Mouse (Mus musculus) gastrocnemius, postnatal 25 days (tissue): ENCODE measurements around the gene Gpr101. TPM values are rescaled to one million over a fixed set of nuclear protein-coding genes. Genes with fewer than 3 reads are reported as not detected.

Source experiments
- DNase-seq: peaks from one replicate; pipeline ENCODE4 v3.0.0; 2022
- long read RNA-seq, 2 experiments: library from polyadenylated mRNA; stranded (forward); transcript quantifications; one replicate each; pipeline ENCODE4 v2.0.0; 2021
- total RNA-seq, 2 experiments: library from RNA; stranded (reverse); gene quantifications; 1 replicate in 1 of 2; 2 replicates in 1 of 2; pipeline ENCODE4 v1.2.3; 2021

The Gpr101 gene
- not detected for total RNA-seq
- long read RNA-seq, experiment 1: 0 reads
- long read RNA-seq, experiment 2: 0 reads

DNA sequence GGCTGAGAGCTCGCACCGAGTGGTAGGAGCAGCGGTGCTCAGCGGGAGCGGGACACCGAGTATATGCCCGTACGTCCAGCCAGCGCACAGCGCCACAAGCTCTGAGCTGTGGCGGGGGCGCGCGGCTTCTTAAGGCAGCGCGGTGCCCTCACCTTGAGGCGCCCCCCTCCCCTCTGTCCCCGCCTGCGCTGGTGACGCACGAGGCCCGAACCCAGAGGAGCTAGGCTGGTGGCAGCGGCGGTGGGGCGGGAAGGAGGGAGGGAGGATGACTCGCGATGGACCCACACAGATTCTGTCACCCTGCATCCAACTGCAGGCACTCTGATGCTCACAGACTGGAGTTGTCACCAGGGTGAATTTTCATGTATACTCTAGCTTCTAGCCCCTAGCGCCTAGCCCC lies at the start of gene Gpr101:
Gene Gpr101 (minus strand): TSS at position 124 of the 400 bp plus-strand sequence.
- no peak for DNase-seq

DNA sequence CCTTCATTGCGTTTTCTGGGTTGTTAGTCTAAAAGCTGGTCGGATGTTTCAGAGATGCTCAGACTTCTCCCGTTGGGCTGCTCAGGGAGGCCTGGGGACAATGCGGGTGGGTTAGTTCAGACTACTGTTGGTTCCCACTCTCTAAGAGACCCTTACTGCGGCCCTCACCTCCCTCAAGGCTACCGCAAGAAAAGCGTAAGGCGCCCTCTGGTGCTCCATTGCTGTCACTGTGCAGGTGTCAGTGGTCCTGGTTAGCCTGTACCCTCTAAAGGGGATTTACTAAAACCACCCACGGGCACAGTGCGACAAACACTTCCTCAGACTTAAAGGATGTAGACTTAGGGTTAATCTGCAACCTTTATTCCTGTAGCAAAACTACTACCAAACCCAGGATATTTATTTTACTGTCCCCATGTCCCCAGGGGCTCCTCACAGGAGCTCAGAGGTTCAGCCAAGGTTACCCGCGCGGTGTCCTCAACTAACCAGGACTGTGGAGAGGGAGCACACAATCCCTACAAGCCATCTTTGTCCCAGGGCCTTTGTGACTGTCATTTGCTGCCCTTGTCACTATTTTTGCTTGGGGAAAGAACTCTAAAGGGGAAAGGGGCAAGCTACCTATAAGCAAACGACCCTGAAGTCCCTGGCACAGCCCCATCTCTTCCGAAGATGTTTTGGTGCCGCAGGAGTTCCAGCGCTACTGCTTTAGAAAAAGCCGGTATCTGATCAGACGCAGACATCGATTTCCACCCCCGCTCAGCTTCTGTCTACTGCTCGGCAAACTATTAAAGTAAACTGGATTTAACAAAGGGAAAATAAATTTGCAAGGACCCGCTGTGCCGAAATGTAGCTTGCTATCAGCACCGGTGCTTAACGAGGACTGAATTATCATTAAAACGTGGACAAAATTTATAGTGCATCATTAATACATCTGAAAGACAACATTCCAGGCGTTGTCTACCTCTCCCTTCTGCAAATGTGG lies 17.8 kb upstream of the Gpr101 start:
- no peak for DNase-seq

DNA sequence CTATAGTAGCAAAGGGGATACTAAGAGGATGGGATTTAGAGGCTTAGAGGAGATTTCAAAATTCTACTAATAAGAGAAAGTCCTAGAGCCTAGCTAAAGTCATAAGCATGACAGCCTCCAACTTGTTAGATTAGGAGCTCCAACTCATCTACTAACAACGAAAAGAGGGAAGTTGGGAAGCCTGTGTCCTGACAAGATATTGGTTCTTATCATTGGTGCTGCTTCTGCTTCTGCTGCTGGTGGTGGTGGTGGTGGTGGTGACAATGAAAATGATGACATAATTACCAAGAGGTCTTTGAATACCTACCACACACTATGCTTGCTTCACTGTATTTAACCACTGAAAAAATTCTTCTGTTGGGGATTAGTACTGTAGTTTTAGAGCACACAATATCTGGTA lies 2.7 kb upstream of the Gpr101 start:
- DNase-seq: no peak

Other genes starting within 250 kb of the Gpr101 start
- gene Arhgef6, start 165.0 kb downstream of the Gpr101 start, total RNA-seq: 10 to 100 TPM; 66.2 to 87.9 TPM
- gene Rbmx, start 110.7 kb downstream of the Gpr101 start, total RNA-seq: 10 to 100 TPM; 13.1 to 13.5 TPM
- not detected for gene Gm364, start 94.6 kb downstream of the Gpr101 start, total RNA-seq